11 mouse cellular contexts compared by ENCODE assay signal in the genomic region with DNA sequence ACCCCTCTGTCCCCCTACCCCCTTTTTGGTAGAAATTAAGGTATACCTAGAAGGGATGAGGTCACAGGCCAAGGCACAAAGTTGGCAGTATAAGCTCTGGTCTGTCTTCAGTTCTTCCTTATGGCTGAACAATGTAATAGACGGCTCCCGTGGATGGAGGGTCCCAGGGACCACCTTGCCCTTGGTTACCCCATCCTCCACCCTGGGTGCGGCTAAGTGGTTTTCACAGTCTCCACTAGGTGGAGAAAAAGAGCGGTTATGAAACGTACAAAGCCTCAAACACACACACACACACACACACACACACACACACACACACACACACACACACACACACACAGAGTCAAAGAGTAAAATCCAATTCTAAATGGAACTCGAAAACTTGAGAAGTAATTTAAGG.
DNase-seq lines count a peak whose midpoint lies in the region; ATAC-seq and TF ChIP-seq lines count a peak whose summit lies in the region.
"Had no signal": no experiment of that assay in that cellular context is flagged by ENCODE, and none has a peak within 500 bp of the region (broad histone marks: within the 10 kb centered on the region; RNA-seq: fewer than 3 reads in every experiment).

No protein-coding gene starts in this region.

- no peak for DNase-seq in layer of hippocampus, adult 2 months (ENCODE audit: low spot score in 2 of 2)
- DNase-seq in layer of hippocampus, postnatal 25 days (ENCODE audit: extremely low spot score in 1 of 2, low spot score in 1 of 2) = no peak
- peak; percentile 22 for DNase-seq in A20 (ENCODE audit: low read depth, low spot score)
- no peak for DNase-seq in cerebellum, adult 18-20 months
- DNase-seq: adrenal gland, postnatal 10 days; cerebellum, postnatal 25 days had no signal

- peak; percentile 59; the same call in 1 of the 2 replicates for ATAC-seq in forebrain, embryonic 13.5 days
- ATAC-seq in megakaryocyte progenitor cell, adult 5-6 weeks (replicated peaks; ENCODE audit: poor library complexity) = no peak
- ATAC-seq in heart, embryonic 11.5 days (replicated peaks; ENCODE audit: insufficient number of reproducible peaks, low FRiP score, low TSS enrichment) = no peak

- H3K4me3 ChIP-seq in layer of hippocampus, adult 2 months = no peak overlapping the region
- H3K4me3 ChIP-seq in ES-Bruce4 (ENCODE audit: low read depth, low read length) = no peak overlapping the region
- H3K4me3 ChIP-seq in forebrain, embryonic 13.5 days = no peak overlapping the region
- H3K4me3 ChIP-seq in heart, embryonic 11.5 days (ENCODE audit: low read depth, low read length) = no peak overlapping the region

- H3K36me3 ChIP-seq in ES-Bruce4 (ENCODE audit: control insufficient read depth, insufficient read depth, low read length, poor library complexity, severe bottlenecking) = no peaks in the 10 kb centered on the region
- no peaks in the 10 kb centered on the region for H3K36me3 ChIP-seq in forebrain, embryonic 13.5 days (ENCODE audit: poor library complexity, severe bottlenecking)
- H3K36me3 ChIP-seq in heart, embryonic 11.5 days (ENCODE audit: control insufficient read depth, insufficient read depth, low read length) = no peaks in the 10 kb centered on the region

- no peak overlapping the region for H3K9ac ChIP-seq in ES-Bruce4 (ENCODE audit: low read depth, poor library complexity, severe bottlenecking)
- no peak overlapping the region for H3K9ac ChIP-seq in forebrain, embryonic 13.5 days
- no peak overlapping the region for H3K9ac ChIP-seq in heart, embryonic 11.5 days (ENCODE audit: low read depth, low read length)

- TF ChIP-seq EP300 in ES-Bruce4 (IDR thresholded peaks at IDR 0.05; ENCODE audit: insufficient read depth, low read depth, low read length) = no peak

- peak overlapping the region; percentile 47 for H3K4me2 ChIP-seq in forebrain, embryonic 13.5 days
- no peak overlapping the region for H3K4me2 ChIP-seq in heart, embryonic 11.5 days

- no peak for TF ChIP-seq POLR2A in ES-Bruce4 (IDR thresholded peaks at IDR 0.05; ENCODE audit: insufficient read depth, low read length)

- peak; percentile 50 for TF ChIP-seq CTCF in layer of hippocampus, adult 2 months (conservative IDR thresholded peaks at IDR 0.05)
- TF ChIP-seq CTCF in ES-Bruce4 (IDR thresholded peaks at IDR 0.05; ENCODE audit: low read depth, low read length) = peak; percentile 3

- no peak overlapping the region for H3K27ac ChIP-seq in layer of hippocampus, adult 2 months
- H3K27ac ChIP-seq in ES-Bruce4 (ENCODE audit: insufficient read depth, low read length) = no peak overlapping the region
- no peak overlapping the region for H3K27ac ChIP-seq in forebrain, embryonic 13.5 days
- H3K27ac ChIP-seq in heart, embryonic 11.5 days (ENCODE audit: low read depth, low read length) = no peak overlapping the region
- H3K27ac ChIP-seq: macrophage had no signal

- no peaks in the 10 kb centered on the region for H3K9me3 ChIP-seq in ES-Bruce4 (replicated peaks; ENCODE audit: control insufficient read depth, insufficient read depth, low read length, poor library complexity, severe bottlenecking)
- no peaks in the 10 kb centered on the region for H3K9me3 ChIP-seq in forebrain, embryonic 13.5 days (replicated peaks)
- H3K9me3 ChIP-seq in heart, embryonic 11.5 days (replicated peaks; ENCODE audit: control insufficient read depth, low read length) = no peaks in the 10 kb centered on the region

- H3K4me1 ChIP-seq in ES-Bruce4 (ENCODE audit: control insufficient read depth, insufficient read depth, low read length) = no peaks in the 10 kb centered on the region
- H3K4me1 ChIP-seq in forebrain, embryonic 13.5 days = peaks cover 10% of the 10 kb centered on the region
- H3K4me1 ChIP-seq in heart, embryonic 11.5 days (ENCODE audit: control insufficient read depth, insufficient read depth, low read length) = no peaks in the 10 kb centered on the region; the same call in 1 of the 2 replicates

- WGBS in forebrain, embryonic 13.5 days = 17% methylated on average over 6 of the region's 6 CpGs
- WGBS in heart, embryonic 11.5 days (ENCODE audit: insufficient replicate concordance) = 56% methylated on average over 6 of the region's 6 CpGs

- H3K27me3 ChIP-seq in ES-Bruce4 (ENCODE audit: control insufficient read depth, insufficient read depth, low read length, poor library complexity, severe bottlenecking) = no peaks in the 10 kb centered on the region; the same call in 1 of the 2 replicates
- no peaks in the 10 kb centered on the region for H3K27me3 ChIP-seq in forebrain, embryonic 13.5 days
- H3K27me3 ChIP-seq in heart, embryonic 11.5 days (ENCODE audit: control insufficient read depth, insufficient read depth, low read length) = no peaks in the 10 kb centered on the region
